Mouse (Mus musculus): ENCODE measurements around the gene Kcnip1. TPM values are rescaled to one million over a fixed set of nuclear protein-coding genes. Genes with fewer than 3 reads are reported as not detected.

The Kcnip1 gene
- polyA plus RNA-seq, 1 experiment from 2014 or later = 61.8 TPM

- no peaks in the 10 kb centered on the region for H3K36me3 ChIP-seq (ENCODE audit: control insufficient read depth, insufficient read depth)
- H3K9me3 ChIP-seq (ENCODE audit: control insufficient read depth, low read length) = no peaks in the 10 kb centered on the region
- H3K27ac ChIP-seq (ENCODE audit: low read length) = no peak overlapping the region
- WGBS = 63% methylated on average over 5 of the region's 5 CpGs
- no peak overlapping the region for H3K4me3 ChIP-seq (replicated peaks; ENCODE audit: low read length)
- no peaks in the 10 kb centered on the region for H3K27me3 ChIP-seq (replicated peaks; ENCODE audit: control insufficient read depth, insufficient read depth, low read length)
- H3K9ac ChIP-seq (replicated peaks; ENCODE audit: low read depth, low read length) = no peak overlapping the region
- H3K4me2 ChIP-seq (ENCODE audit: low read length) = no peak overlapping the region
- H3K4me1 ChIP-seq (replicated peaks; ENCODE audit: control insufficient read depth, insufficient read depth, low read length) = peaks cover 19% of the 10 kb centered on the region
- ATAC-seq = no peak
Measured at GRCm38 (mm10) chr11:33821331-33821730, 171.6 kb downstream of the Kcnip1 start.

- Histone ChIP-seq H3K4me1 (replicated peaks; ENCODE audit: control insufficient read depth, insufficient read depth, low read length) (peaks cover 16% of the 10 kb centered on the region), H3K27ac (ENCODE audit: low read length) (no peak overlapping the region), H3K4me2 (ENCODE audit: low read length) (no peak overlapping the region), H3K27me3 (replicated peaks; ENCODE audit: control insufficient read depth, insufficient read depth, low read length) (no peaks in the 10 kb centered on the region), H3K4me3 (replicated peaks; ENCODE audit: low read length) (no peak overlapping the region), H3K36me3 (ENCODE audit: control insufficient read depth, insufficient read depth) (no peaks in the 10 kb centered on the region), H3K9ac (replicated peaks; ENCODE audit: low read depth, low read length) (no peak overlapping the region), H3K9me3 (ENCODE audit: control insufficient read depth, low read length) (no peaks in the 10 kb centered on the region)
- 71% methylated on average over 7 of the region's 7 CpGs for WGBS
- no peak for ATAC-seq
Measured at GRCm38 (mm10) chr11:33820876-33821275, 172.1 kb downstream of the Kcnip1 start.

- ATAC-seq = no peak
- no peak overlapping the region for H3K4me3 ChIP-seq (replicated peaks; ENCODE audit: low read length)
- H3K36me3 ChIP-seq (ENCODE audit: control insufficient read depth, insufficient read depth) = no peaks in the 10 kb centered on the region
- WGBS = 39% methylated on average over 5 of the region's 5 CpGs
- no peak overlapping the region for H3K4me2 ChIP-seq (ENCODE audit: low read length)
- no peak overlapping the region for H3K27ac ChIP-seq (ENCODE audit: low read length)
- H3K27me3 ChIP-seq (replicated peaks; ENCODE audit: control insufficient read depth, insufficient read depth, low read length) = no peaks in the 10 kb centered on the region
- H3K4me1 ChIP-seq (replicated peaks; ENCODE audit: control insufficient read depth, insufficient read depth, low read length) = peaks cover 9% of the 10 kb centered on the region
- no peaks in the 10 kb centered on the region for H3K9me3 ChIP-seq (ENCODE audit: control insufficient read depth, low read length)
- H3K9ac ChIP-seq (replicated peaks; ENCODE audit: low read depth, low read length) = no peak overlapping the region
Measured at GRCm38 (mm10) chr11:33818861-33819503, 174.0 kb downstream of the Kcnip1 start.

GRCm38 (mm10) chr11:33816020-33816419 is 176.9 kb downstream of the Kcnip1 start:
- 35% methylated on average over 3 of the region's 3 CpGs for WGBS
- no peak for ATAC-seq
- Histone ChIP-seq H3K4me2 (ENCODE audit: low read length) (no peak overlapping the region), H3K4me1 (replicated peaks; ENCODE audit: control insufficient read depth, insufficient read depth, low read length) (peaks cover 3% of the 10 kb centered on the region), H3K4me3 (replicated peaks; ENCODE audit: low read length) (no peak overlapping the region), H3K27me3 (replicated peaks; ENCODE audit: control insufficient read depth, insufficient read depth, low read length) (no peaks in the 10 kb centered on the region), H3K36me3 (ENCODE audit: control insufficient read depth, insufficient read depth) (no peaks in the 10 kb centered on the region), H3K9me3 (ENCODE audit: control insufficient read depth, low read length) (no peaks in the 10 kb centered on the region), H3K27ac (ENCODE audit: low read length) (no peak overlapping the region), H3K9ac (replicated peaks; ENCODE audit: low read depth, low read length) (no peak overlapping the region)

- Histone ChIP-seq H3K4me3 (replicated peaks; ENCODE audit: low read length) (no peak overlapping the region), H3K36me3 (ENCODE audit: control insufficient read depth, insufficient read depth) (no peaks in the 10 kb centered on the region), H3K4me2 (ENCODE audit: low read length) (no peak overlapping the region), H3K9ac (replicated peaks; ENCODE audit: low read depth, low read length) (no peak overlapping the region), H3K27me3 (replicated peaks; ENCODE audit: control insufficient read depth, insufficient read depth, low read length) (no peaks in the 10 kb centered on the region), H3K4me1 (replicated peaks; ENCODE audit: control insufficient read depth, insufficient read depth, low read length) (no peaks in the 10 kb centered on the region), H3K9me3 (ENCODE audit: control insufficient read depth, low read length) (no peaks in the 10 kb centered on the region), H3K27ac (ENCODE audit: low read length) (no peak overlapping the region)
- 72% methylated on average over 7 of the region's 7 CpGs for WGBS
- no peak for ATAC-seq
Measured at GRCm38 (mm10) chr11:33810105-33810504, 182.8 kb downstream of the Kcnip1 start.

- H3K36me3 ChIP-seq (ENCODE audit: control insufficient read depth, insufficient read depth) = no peaks in the 10 kb centered on the region
- H3K4me3 ChIP-seq (replicated peaks; ENCODE audit: low read length) = no peak overlapping the region
- WGBS = 15% methylated on average over 2 of the region's 2 CpGs
- H3K9me3 ChIP-seq (ENCODE audit: control insufficient read depth, low read length) = no peaks in the 10 kb centered on the region
- H3K4me1 ChIP-seq (replicated peaks; ENCODE audit: control insufficient read depth, insufficient read depth, low read length) = peaks cover 13% of the 10 kb centered on the region
- no peak overlapping the region for H3K27ac ChIP-seq (ENCODE audit: low read length)
- H3K27me3 ChIP-seq (replicated peaks; ENCODE audit: control insufficient read depth, insufficient read depth, low read length) = no peaks in the 10 kb centered on the region
- no peak overlapping the region for H3K9ac ChIP-seq (replicated peaks; ENCODE audit: low read depth, low read length)
- no peak for ATAC-seq
- no peak overlapping the region for H3K4me2 ChIP-seq (ENCODE audit: low read length)
Measured at GRCm38 (mm10) chr11:33803093-33803492, 189.9 kb downstream of the Kcnip1 start.

GRCm38 (mm10) chr11:33800436-33801088 is 192.4 kb downstream of the Kcnip1 start:
- H3K36me3 ChIP-seq (ENCODE audit: control insufficient read depth, insufficient read depth) = no peaks in the 10 kb centered on the region
- ATAC-seq = no peak
- no peaks in the 10 kb centered on the region for H3K27me3 ChIP-seq (replicated peaks; ENCODE audit: control insufficient read depth, insufficient read depth, low read length)
- H3K27ac ChIP-seq (ENCODE audit: low read length) = no peak overlapping the region
- H3K9ac ChIP-seq (replicated peaks; ENCODE audit: low read depth, low read length) = no peak overlapping the region
- no peak overlapping the region for H3K4me3 ChIP-seq (replicated peaks; ENCODE audit: low read length)
- peaks cover 17% of the 10 kb centered on the region for H3K4me1 ChIP-seq (replicated peaks; ENCODE audit: control insufficient read depth, insufficient read depth, low read length)
- H3K4me2 ChIP-seq (ENCODE audit: low read length) = no peak overlapping the region
- 63% methylated on average over 10 of the region's 10 CpGs for WGBS
- no peaks in the 10 kb centered on the region for H3K9me3 ChIP-seq (ENCODE audit: control insufficient read depth, low read length)

GRCm38 (mm10) chr11:33799933-33800332 is 193.0 kb downstream of the Kcnip1 start:
- 0 out of 2 replicates have a peak, but pooled peaks have one; percentile 19 for ATAC-seq
- WGBS = 35% methylated on average over 1 of the region's 1 CpGs
- H3K27me3 ChIP-seq (replicated peaks; ENCODE audit: control insufficient read depth, insufficient read depth, low read length) = no peaks in the 10 kb centered on the region

GRCm38 (mm10) chr11:33798094-33798648 is 194.8 kb downstream of the Kcnip1 start:
- Histone ChIP-seq H3K4me2 (ENCODE audit: low read length) (no peak overlapping the region), H3K9ac (replicated peaks; ENCODE audit: low read depth, low read length) (no peak overlapping the region), H3K27ac (ENCODE audit: low read length) (peak overlapping the region; percentile 39), H3K4me1 (replicated peaks; ENCODE audit: control insufficient read depth, insufficient read depth, low read length) (peaks cover 15% of the 10 kb centered on the region), H3K9me3 (ENCODE audit: control insufficient read depth, low read length) (no peaks in the 10 kb centered on the region), H3K27me3 (replicated peaks; ENCODE audit: control insufficient read depth, insufficient read depth, low read length) (no peaks in the 10 kb centered on the region), H3K4me3 (replicated peaks; ENCODE audit: low read length) (no peak overlapping the region), H3K36me3 (ENCODE audit: control insufficient read depth, insufficient read depth) (no peaks in the 10 kb centered on the region)
- 32% methylated on average over 12 of the region's 12 CpGs for WGBS
- ATAC-seq = peak; percentile 37

More at GRCm38 (mm10) chr11:33799933-33800332, 193.0 kb downstream of the Kcnip1 start:
- H3K36me3 ChIP-seq (ENCODE audit: control insufficient read depth, insufficient read depth) = no peaks in the 10 kb centered on the region
- no peak overlapping the region for H3K27ac ChIP-seq (ENCODE audit: low read length)
- no peak overlapping the region for H3K9ac ChIP-seq (replicated peaks; ENCODE audit: low read depth, low read length)
- peaks cover 17% of the 10 kb centered on the region for H3K4me1 ChIP-seq (replicated peaks; ENCODE audit: control insufficient read depth, insufficient read depth, low read length)
- H3K4me2 ChIP-seq (ENCODE audit: low read length) = no peak overlapping the region
- no peaks in the 10 kb centered on the region for H3K9me3 ChIP-seq (ENCODE audit: control insufficient read depth, low read length)
- H3K4me3 ChIP-seq (replicated peaks; ENCODE audit: low read length) = no peak overlapping the region
